23 mouse cellular contexts compared by ENCODE assay signal in genomic region chr16:51988027-51988426, GRCm38 (mm10). TPM values are rescaled to one million over a fixed set of nuclear protein-coding genes. Genes with fewer than 3 reads are reported as not detected.
DNase-seq lines count a peak whose midpoint lies in the region; ATAC-seq and TF ChIP-seq lines count a peak whose summit lies in the region.
"Had no signal": no experiment of that assay in that cellular context is flagged by ENCODE, and none has a peak within 500 bp of the region (broad histone marks: within the 10 kb centered on the region; RNA-seq: fewer than 3 reads in every experiment).

No protein-coding gene starts in this region.

- no peaks in the 10 kb centered on the region for H3K27me3 ChIP-seq in lung, embryonic 14.5 days (ENCODE audit: insufficient read depth, low read length)
- H3K27me3 ChIP-seq in neural tube, embryonic 13.5 days, result no peaks in the 10 kb centered on the region
- H3K27me3 ChIP-seq in neural tube, embryonic 15.5 days (replicated peaks), result no peaks in the 10 kb centered on the region
- H3K27me3 ChIP-seq: hindbrain, embryonic 12.5 days had no signal

- no peak overlapping the region for H3K9ac ChIP-seq in lung, embryonic 14.5 days
- no peak overlapping the region for H3K9ac ChIP-seq in neural tube, embryonic 13.5 days
- no peak overlapping the region for H3K9ac ChIP-seq in neural tube, embryonic 15.5 days (replicated peaks)
- H3K9ac ChIP-seq: hindbrain, embryonic 12.5 days had no signal

- no peak for TF ChIP-seq CTCF in lung, embryonic 14.5 days (IDR thresholded peaks at IDR 0.05; ENCODE audit: low read depth)

- peak; percentile 20 for DNase-seq in embryo, embryonic 11 days
- no peak for DNase-seq in embryo, embryonic 10.5 days (ENCODE audit: low spot score)
- peak; percentile 47 for DNase-seq in lung, embryonic 14.5 days
- no peak for DNase-seq in lung, postnatal 10 days
- DNase-seq in mesoderm, embryonic 11.5 days (ENCODE audit: low read depth, low spot score), result peak; percentile 56
- DNase-seq in layer of hippocampus, adult 9-10 months (ENCODE audit: low spot score), result no peak
- DNase-seq: adrenal gland, postnatal 10 days; B cell, adult 2 months; cerebellum, adult 11-12 months; cerebellum, adult 9-10 months; cerebellum, postnatal 25 days; gastrocnemius, postnatal 25 days; heart, postnatal 10 days; heart, postnatal 4 days had no signal

- no peak overlapping the region for H3K4me3 ChIP-seq in lung, embryonic 14.5 days (ENCODE audit: low read depth, low read length)
- no peak overlapping the region for H3K4me3 ChIP-seq in neural tube, embryonic 13.5 days
- H3K4me3 ChIP-seq in neural tube, embryonic 15.5 days (replicated peaks), result no peak overlapping the region
- H3K4me3 ChIP-seq: embryonic facial prominence, embryonic 10.5 days; erythroblast, embryonic 14.5 days; hindbrain, embryonic 12.5 days had no signal

- H3K4me2 ChIP-seq in lung, embryonic 14.5 days, result no peak overlapping the region
- H3K4me2 ChIP-seq in neural tube, embryonic 13.5 days, result no peak overlapping the region
- H3K4me2 ChIP-seq in neural tube, embryonic 15.5 days, result no peak overlapping the region
- H3K4me2 ChIP-seq: hindbrain, embryonic 12.5 days had no signal

- H3K4me1 ChIP-seq in lung, embryonic 14.5 days (ENCODE audit: insufficient read depth), result no peaks in the 10 kb centered on the region
- H3K4me1 ChIP-seq in neural tube, embryonic 13.5 days (replicated peaks), result peaks cover 10% of the 10 kb centered on the region; the same call in 1 of the 2 replicates
- H3K4me1 ChIP-seq in neural tube, embryonic 15.5 days, result no peaks in the 10 kb centered on the region
- H3K4me1 ChIP-seq: embryonic facial prominence, embryonic 10.5 days; hindbrain, embryonic 12.5 days had no signal

- H3K27ac ChIP-seq in lung, embryonic 14.5 days (ENCODE audit: low read depth), result no peak overlapping the region
- H3K27ac ChIP-seq in neural tube, embryonic 13.5 days (replicated peaks), result no peak overlapping the region
- H3K27ac ChIP-seq in neural tube, embryonic 15.5 days (replicated peaks), result no peak overlapping the region
- H3K27ac ChIP-seq: embryonic facial prominence, embryonic 10.5 days; hindbrain, embryonic 12.5 days had no signal

- no peaks in the 10 kb centered on the region for H3K9me3 ChIP-seq in lung, embryonic 14.5 days (ENCODE audit: low read depth, low read length)
- H3K9me3 ChIP-seq in neural tube, embryonic 13.5 days, result no peaks in the 10 kb centered on the region
- no peaks in the 10 kb centered on the region for H3K9me3 ChIP-seq in neural tube, embryonic 15.5 days (replicated peaks)
- H3K9me3 ChIP-seq: embryonic facial prominence, embryonic 10.5 days; G1E; hindbrain, embryonic 12.5 days had no signal

- H3K36me3 ChIP-seq in lung, embryonic 14.5 days (ENCODE audit: insufficient read depth), result no peaks in the 10 kb centered on the region
- H3K36me3 ChIP-seq in neural tube, embryonic 13.5 days, result no peaks in the 10 kb centered on the region
- no peaks in the 10 kb centered on the region for H3K36me3 ChIP-seq in neural tube, embryonic 15.5 days
- H3K36me3 ChIP-seq: embryonic facial prominence, embryonic 10.5 days; G1E; hindbrain, embryonic 12.5 days had no signal

- peak; percentile 31; the same call in 1 of the 2 replicates for ATAC-seq in lung, embryonic 14.5 days (ENCODE audit: insufficient read depth)
- peak; percentile 53; the same call in 1 of the 2 replicates for ATAC-seq in neural tube, embryonic 13.5 days (ENCODE audit: low read depth)
- no peak for ATAC-seq in neural tube, embryonic 15.5 days (ENCODE audit: low FRiP score)
- ATAC-seq: CD4-positive, CD25-positive, alpha-beta regulatory T cell, adult 4 months; forebrain, embryonic 16.5 days; hindbrain, embryonic 16.5 days had no signal

RNA-seq across cellular contexts. Expression of gene Cblb, which starts 43.0 kb away (rescaled TPM):
- polyA plus RNA-seq in lung, embryonic 14.5 days (2014; fragmentation: Nextera tagmentation; extraction: Ambion mirVana), result 19.8 and 21.8 TPM in 2 replicates
- 16.8 and 20.1 TPM in 2 replicates for polyA plus RNA-seq in neural tube, embryonic 13.5 days (2015; fragmentation: Nextera tagmentation; extraction: Ambion mirVana)
- polyA plus RNA-seq in neural tube, embryonic 15.5 days (2015; fragmentation: Nextera tagmentation; extraction: Ambion mirVana), result 7.7 and 10.8 TPM in 2 replicates

Comparison
In these comparisons a context has a peak if more than half of its experiments do, and no peak if none do; other contexts are left out.
1. DNase-seq: peak in embryo, embryonic 11 days (single experiment), lung, embryonic 14.5 days (single experiment) and mesoderm, embryonic 11.5 days (single experiment); none in embryo, embryonic 10.5 days (single experiment), lung, postnatal 10 days (single experiment) and layer of hippocampus, adult 9-10 months (single experiment).